Mouse (Mus musculus) retina, postnatal 7 days (tissue): ENCODE data around the gene Ctnnbl1.

Experiments
- DNase-seq: peaks from one replicate; pipeline ENCODE4 v3.0.0-alpha.2; 2012; ENCODE audit warnings: low read depth, low spot score

Ctnnbl1 gene

GRCm38 (mm10) chr2:157870247-157870646 is 133.0 kb downstream of the Ctnnbl1 start:
- DNase-seq: no peak

- DNase-seq: no peak
These were observed 136.0 kb downstream of the Ctnnbl1 start for GRCm38 (mm10) chr2:157873223-157873622.

GRCm38 (mm10) chr2:157873691-157874090 is 136.5 kb downstream of the Ctnnbl1 start:
- no peak for DNase-seq

- DNase-seq: no peak
These were observed 137.9 kb downstream of the Ctnnbl1 start for GRCm38 (mm10) chr2:157875111-157875510.

- no peak for DNase-seq
These were observed 140.2 kb downstream of the Ctnnbl1 start for GRCm38 (mm10) chr2:157877394-157877793.

GRCm38 (mm10) chr2:157877967-157878366 is 140.8 kb downstream of the Ctnnbl1 start:
- DNase-seq: no peak

GRCm38 (mm10) chr2:157881939-157882338 is 144.7 kb downstream of the Ctnnbl1 start:
- no peak for DNase-seq

- no peak for DNase-seq
These were observed 150.2 kb downstream of the Ctnnbl1 start for GRCm38 (mm10) chr2:157887275-157888025.

GRCm38 (mm10) chr2:157891166-157891565 is 154.0 kb downstream of the Ctnnbl1 start:
- no peak for DNase-seq

- DNase-seq: no peak
These were observed 159.9 kb downstream of the Ctnnbl1 start for GRCm38 (mm10) chr2:157897131-157897530.

GRCm38 (mm10) chr2:157913204-157913636 is 176.0 kb downstream of the Ctnnbl1 start:
- peak; percentile 31 for DNase-seq

- DNase-seq: peak; percentile 39
These were observed 176.5 kb downstream of the Ctnnbl1 start for GRCm38 (mm10) chr2:157913705-157914104.

GRCm38 (mm10) chr2:157914105-157914764 is 177.0 kb downstream of the Ctnnbl1 start, which contains the start of gene Vstm2l:
Vstm2l (plus strand) TSS chr2:157914653.
- peak; percentile 77 for DNase-seq

- DNase-seq: no peak
These were observed 177.8 kb downstream of the Ctnnbl1 start for GRCm38 (mm10) chr2:157914889-157915517.

- DNase-seq: no peak
These were observed 181.3 kb downstream of the Ctnnbl1 start for GRCm38 (mm10) chr2:157918529-157918928.

- DNase-seq: no peak
These were observed 184.3 kb downstream of the Ctnnbl1 start for GRCm38 (mm10) chr2:157921551-157921950.

- DNase-seq: no peak
These were observed 186.2 kb downstream of the Ctnnbl1 start for GRCm38 (mm10) chr2:157923406-157923805.

- DNase-seq: no peak
These were observed 187.3 kb downstream of the Ctnnbl1 start for GRCm38 (mm10) chr2:157924504-157924903.

- DNase-seq: no peak
These were observed 189.3 kb downstream of the Ctnnbl1 start for GRCm38 (mm10) chr2:157926502-157926901.

GRCm38 (mm10) chr2:157926927-157927326 is 189.7 kb downstream of the Ctnnbl1 start:
- no peak for DNase-seq

GRCm38 (mm10) chr2:157927397-157927796 is 190.2 kb downstream of the Ctnnbl1 start:
- DNase-seq: no peak

- peak; percentile 45 for DNase-seq
These were observed 190.6 kb downstream of the Ctnnbl1 start for GRCm38 (mm10) chr2:157927815-157928214.
